Mouse (Mus musculus) macrophage (primary cell): ENCODE data around the gene Usp4. TPM values are rescaled to one million over a fixed set of nuclear protein-coding genes. Genes with fewer than 3 reads are reported as not detected.

Experiments used
- H3K27ac ChIP-seq: fragments of 350-480 bp; formaldehyde crosslinking; 2 replicates; pipeline ENCODE4 v1.9.0; 2021
- H3K36me3 ChIP-seq: fragments of 350-480 bp; formaldehyde crosslinking; 2 replicates; pipeline ENCODE4 v1.9.0; 2021; ENCODE audit errors: inconsistent target
- H3K4me3 ChIP-seq: fragments of 350-480 bp; formaldehyde crosslinking; 2 replicates; pipeline ENCODE4 v1.9.0; 2021; ENCODE audit errors: inconsistent target
- H3K79me2 ChIP-seq: fragments of 350-480 bp; formaldehyde crosslinking; 2 replicates; pipeline ENCODE4 v1.9.0; 2021; ENCODE audit errors: inconsistent target
- WGBS: methylation state at CpG from one replicate; pipeline ENCODE4 v1.1.7; 2026; ENCODE audit warnings: inconsistent platforms; ENCODE audit not compliant: missing documents; 5-methylcytosine and 5-hydroxymethylcytosine counted together
- polyA plus RNA-seq: library from polyadenylated mRNA; stranded (reverse); fragments of 250-400 nt; gene quantifications from 3 replicates; pipeline ENCODE4 v1.2.4, GENCODE M21; 2018; ENCODE audit warnings: inconsistent platforms

Gene Usp4
- polyA plus RNA-seq, 1 experiment from 2014 or later, result 60.3 TPM

GRCm38 (mm10) chr9:108411381-108411942, 63.8 kb downstream of the Usp4 start:
- no peaks in the 10 kb centered on the region for H3K79me2 ChIP-seq
- no peak overlapping the region for H3K27ac ChIP-seq
- no peaks in the 10 kb centered on the region for H3K36me3 ChIP-seq
- 85% methylated on average over 9 of the region's 9 CpGs for WGBS
- no peak overlapping the region for H3K4me3 ChIP-seq

DNA sequence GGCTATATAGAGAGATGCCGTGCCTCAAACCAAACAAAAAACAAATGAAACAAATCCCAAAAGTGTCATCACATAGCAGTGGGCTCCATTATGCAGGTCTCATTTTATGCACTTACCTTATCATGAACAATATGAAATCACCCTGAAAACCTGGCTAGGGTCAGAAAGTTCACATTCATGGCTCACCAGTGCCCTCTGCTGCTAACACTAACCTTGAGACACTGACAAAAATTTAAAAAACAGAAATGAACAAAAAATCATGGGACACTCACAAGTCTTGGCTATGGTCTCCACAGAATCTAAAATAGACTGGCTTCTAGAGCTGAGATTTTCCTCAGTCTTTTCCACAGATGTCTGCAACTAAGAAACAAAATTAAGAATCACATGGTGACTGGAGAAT, 64.6 kb downstream of the Usp4 start:
- Histone ChIP-seq H3K27ac (no peak overlapping the region), H3K4me3 (no peak overlapping the region), H3K36me3 (no peaks in the 10 kb centered on the region), H3K79me2 (no peaks in the 10 kb centered on the region)
- WGBS, result 100% methylated on average over 1 of the region's 1 CpGs

- H3K27ac ChIP-seq, result no peak within 1 kb of the TSS
- H3K4me3 ChIP-seq, result no peak within 1 kb of the TSS
- H3K36me3 ChIP-seq, result no peaks in the 10 kb centered on the region
- H3K79me2 ChIP-seq, result no peaks in the 10 kb centered on the region
These were observed 80.7 kb downstream of the Usp4 start, which contains the start of gene Ccdc36 for GRCm38 (mm10) chr9:108428384-108428783. Ccdc36 (minus strand) TSS chr9:108428484.

- Histone ChIP-seq H3K27ac (no peak overlapping the region), H3K79me2 (no peaks in the 10 kb centered on the region), H3K36me3 (no peaks in the 10 kb centered on the region), H3K4me3 (no peak overlapping the region)
- 60% methylated on average over 32 of the region's 32 CpGs for WGBS
These were observed 83.9 kb downstream of the Usp4 start for GRCm38 (mm10) chr9:108431431-108432067.

DNA sequence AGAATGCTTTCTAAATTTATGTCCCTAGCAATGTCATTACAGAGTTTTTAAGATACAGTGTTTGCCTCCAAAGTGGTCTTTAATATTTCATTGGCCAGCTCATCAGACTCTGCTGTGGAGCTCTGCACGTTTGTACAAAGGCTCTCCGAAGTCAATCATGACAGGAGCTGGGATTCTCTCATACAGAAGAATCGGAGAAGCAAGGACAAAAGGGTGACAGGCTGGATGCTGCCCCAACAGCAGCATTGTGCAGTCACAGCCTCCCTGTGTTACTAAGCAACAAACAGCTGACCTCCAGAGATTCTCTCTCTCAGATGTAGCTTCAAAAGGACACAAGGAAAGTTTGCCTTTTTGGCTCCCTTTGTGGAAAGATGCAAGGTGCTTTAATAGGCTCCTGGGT, 88.5 kb downstream of the Usp4 start, which contains the start of gene BC048562:
Gene BC048562 (plus strand): TSS at position 301 of the 400 bp plus-strand sequence.
- 91% methylated on average over 3 of the region's 3 CpGs for WGBS
- H3K4me3 ChIP-seq, result no peak within 1 kb of the TSS
- H3K79me2 ChIP-seq, result no peaks in the 10 kb centered on the region
- H3K27ac ChIP-seq, result no peak within 1 kb of the TSS
- H3K36me3 ChIP-seq, result no peaks in the 10 kb centered on the region

DNA sequence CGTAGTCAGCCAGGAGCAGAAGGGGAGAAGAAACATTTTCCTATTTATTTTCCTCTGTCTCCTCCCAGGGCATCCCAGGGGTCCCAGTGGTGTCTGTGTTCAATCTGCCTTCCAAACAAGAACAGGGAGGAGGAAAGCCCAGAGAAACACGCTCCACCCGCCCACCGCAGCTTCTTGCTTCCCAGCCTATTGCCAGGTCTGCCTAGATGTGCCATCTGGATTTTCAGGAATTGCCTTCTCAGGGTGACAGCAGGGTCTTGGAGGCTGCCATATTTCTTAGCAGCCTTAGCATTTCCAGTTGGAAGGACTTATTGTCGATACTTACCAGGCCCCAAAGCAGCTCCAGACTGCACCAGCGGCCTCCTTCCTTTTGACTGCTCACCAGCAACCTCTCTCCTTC, 91.5 kb downstream of the Usp4 start:
- Histone ChIP-seq H3K79me2 (no peaks in the 10 kb centered on the region), H3K36me3 (no peaks in the 10 kb centered on the region), H3K4me3 (no peak overlapping the region), H3K27ac (no peak overlapping the region)
- 96% methylated on average over 6 of the region's 6 CpGs for WGBS

DNA sequence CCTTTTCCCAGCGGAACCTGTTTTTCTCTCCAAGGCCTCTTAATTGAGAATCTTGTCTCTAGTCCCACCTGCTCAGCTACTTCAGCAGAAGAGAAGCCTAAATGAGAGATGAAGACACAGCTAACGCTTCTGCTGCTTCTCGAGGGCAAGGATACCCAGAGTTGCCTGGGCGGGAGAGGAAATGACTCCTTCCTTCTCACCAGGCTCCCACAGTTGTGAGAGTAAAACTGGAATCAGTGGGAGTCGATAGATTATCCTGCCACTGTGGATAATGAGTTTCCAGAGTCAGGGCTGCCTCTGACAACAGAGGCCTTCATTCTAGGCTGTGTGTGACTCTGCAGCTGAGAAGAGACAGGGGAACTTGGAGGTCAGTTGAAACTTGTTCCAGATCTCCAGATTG, 92.8 kb downstream of the Usp4 start:
- no peaks in the 10 kb centered on the region for H3K79me2 ChIP-seq
- no peaks in the 10 kb centered on the region for H3K36me3 ChIP-seq
- no peak overlapping the region for H3K4me3 ChIP-seq
- H3K27ac ChIP-seq, result no peak overlapping the region
- 84% methylated on average over 5 of the region's 5 CpGs for WGBS

DNA sequence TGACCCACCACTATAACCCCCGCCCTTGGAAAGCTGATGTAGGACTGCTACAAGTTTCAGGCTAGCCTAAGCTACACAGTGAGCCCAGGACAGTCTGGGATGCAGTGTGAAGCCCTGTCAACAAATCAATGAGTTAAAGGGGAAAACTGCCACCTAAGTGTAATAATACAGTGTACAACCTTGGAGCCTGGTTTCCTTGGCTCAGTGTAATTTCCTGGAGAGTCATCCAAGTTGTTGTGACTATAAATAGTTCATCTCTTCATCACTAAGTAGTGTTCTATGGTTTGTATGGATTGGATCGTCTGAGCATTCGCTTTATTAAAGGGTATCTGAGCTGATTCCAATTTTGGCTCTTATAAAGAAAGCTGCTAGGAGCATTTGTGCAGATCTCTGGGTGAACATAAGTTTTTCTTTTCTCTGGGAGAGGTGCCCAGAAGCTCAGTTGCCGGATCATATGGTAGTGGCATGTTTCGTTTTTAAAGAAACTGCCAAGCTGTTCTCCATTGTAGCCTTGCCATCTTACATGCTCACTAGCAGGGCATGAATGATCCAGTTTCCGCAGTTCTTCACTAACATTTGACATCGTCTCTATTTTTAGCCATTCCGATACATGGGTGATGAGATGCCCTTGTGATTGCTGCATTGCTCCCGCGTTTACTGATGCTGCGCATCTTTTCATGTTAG, 93.7 kb downstream of the Usp4 start:
- no peak overlapping the region for H3K27ac ChIP-seq
- H3K79me2 ChIP-seq, result no peaks in the 10 kb centered on the region
- H3K36me3 ChIP-seq, result no peaks in the 10 kb centered on the region
- 94% methylated on average over 11 of the region's 11 CpGs for WGBS
- no peak overlapping the region for H3K4me3 ChIP-seq

Other genes starting within 250 kb of the Usp4 start
- 4.3 to 8.4 TPM (median 4.9 TPM) in 3 replicates for gene Bsn, start 157.5 kb upstream of the Usp4 start, polyA plus RNA-seq
- gene Dag1, start 83.9 kb upstream of the Usp4 start, polyA plus RNA-seq, result 38.1 to 58.2 TPM (median 44.5 TPM) in 3 replicates
- 6.8 to 7.1 TPM (median 6.8 TPM) in 3 replicates for gene Nicn1, start 57.4 kb upstream of the Usp4 start, polyA plus RNA-seq
- 0.67 to 1.3 TPM (median 0.96 TPM) in 3 replicates for gene Amt, start 51.0 kb upstream of the Usp4 start, polyA plus RNA-seq
- gene Rhoa, start 41.7 kb upstream of the Usp4 start, polyA plus RNA-seq, result 409 to 646 TPM (median 437 TPM) in 3 replicates
- 7.0 to 22.0 TPM (median 13.1 TPM) in 3 replicates for gene Tcta, start 41.7 kb upstream of the Usp4 start, polyA plus RNA-seq
- 944 to 2,094 TPM (median 1,300 TPM) in 3 replicates for gene Gpx1, start 8.9 kb upstream of the Usp4 start, polyA plus RNA-seq
- 0.33 TPM in 1 of 3 replicates, not detected in the others for gene 1700102P08Rik, start 45.0 kb downstream of the Usp4 start, polyA plus RNA-seq
- not detected in 3 replicates for gene Ccdc36, start 80.6 kb downstream of the Usp4 start, polyA plus RNA-seq
- not detected in 3 replicates for gene BC048562, start 88.6 kb downstream of the Usp4 start, polyA plus RNA-seq
- gene Ccdc71, start 112.7 kb downstream of the Usp4 start, polyA plus RNA-seq, result 15.8 to 26.5 TPM (median 19.0 TPM) in 3 replicates
- 1.5 to 1.9 TPM (median 1.6 TPM) in 3 replicates for gene Klhdc8b, start 113.7 kb downstream of the Usp4 start, polyA plus RNA-seq
- 0.26 to 0.92 TPM (median 0.40 TPM) in 3 replicates for gene Lamb2, start 131.9 kb downstream of the Usp4 start, polyA plus RNA-seq
- gene Usp19, start 142.7 kb downstream of the Usp4 start, polyA plus RNA-seq, result 33.8 to 68.8 TPM (median 46.3 TPM) in 3 replicates
- gene Qars, start 159.9 kb downstream of the Usp4 start, polyA plus RNA-seq, result 77.0 to 179 TPM (median 87.2 TPM) in 3 replicates
- 73.2 to 92.9 TPM (median 77.3 TPM) in 3 replicates for gene Qrich1, start 169.0 kb downstream of the Usp4 start, polyA plus RNA-seq
- gene Impdh2, start 212.4 kb downstream of the Usp4 start, polyA plus RNA-seq, result 36.0 to 103 TPM (median 41.0 TPM) in 3 replicates
- 9.6 to 20.2 TPM (median 16.5 TPM) in 3 replicates for gene Ndufaf3, start 219.6 kb downstream of the Usp4 start, polyA plus RNA-seq
- 17.5 to 30.5 TPM (median 20.5 TPM) in 3 replicates for gene Dalrd3, start 222.0 kb downstream of the Usp4 start, polyA plus RNA-seq
- 3.1 to 7.5 TPM (median 7.5 TPM) in 3 replicates for gene Wdr6, start 230.9 kb downstream of the Usp4 start, polyA plus RNA-seq
- gene P4htm, start 249.8 kb downstream of the Usp4 start, polyA plus RNA-seq, result 0.16 to 0.70 TPM (median 0.33 TPM) in 3 replicates